14 mouse cellular contexts compared by ENCODE assay signal in genomic region chr8:72659967-72660366, GRCm38 (mm10). TPM values are rescaled to one million over a fixed set of nuclear protein-coding genes. Genes with fewer than 3 reads are reported as not detected.
DNase-seq lines count a peak whose midpoint lies in the region; ATAC-seq and TF ChIP-seq lines count a peak whose summit lies in the region.
"Had no signal": no experiment of that assay in that cellular context is flagged by ENCODE, and none has a peak within 500 bp of the region (broad histone marks: within the 10 kb centered on the region; RNA-seq: fewer than 3 reads in every experiment).

No protein-coding gene starts in this region.

- H3K9me3 ChIP-seq in forebrain, embryonic 14.5 days (replicated peaks; ENCODE audit: control insufficient read depth, low read length): no peaks in the 10 kb centered on the region
- no peaks in the 10 kb centered on the region for H3K9me3 ChIP-seq in forebrain, embryonic 12.5 days
- no peaks in the 10 kb centered on the region for H3K9me3 ChIP-seq in liver, postnatal 0 days (ENCODE audit: low read length)
- H3K9me3 ChIP-seq in liver, embryonic 12.5 days (replicated peaks): no peaks in the 10 kb centered on the region
- no peaks in the 10 kb centered on the region for H3K9me3 ChIP-seq in ES-Bruce4 (replicated peaks; ENCODE audit: control insufficient read depth, insufficient read depth, low read length, poor library complexity, severe bottlenecking)
- no peaks in the 10 kb centered on the region for H3K9me3 ChIP-seq in heart, embryonic 12.5 days (replicated peaks)
- H3K9me3 ChIP-seq: limb, embryonic 15.5 days; midbrain, embryonic 12.5 days had no signal

- peak; percentile 42 for TF ChIP-seq CTCF in liver, postnatal 0 days (IDR thresholded peaks at IDR 0.05; ENCODE audit: low read depth)
- peak; percentile 27 for TF ChIP-seq CTCF in ES-Bruce4 (IDR thresholded peaks at IDR 0.05; ENCODE audit: low read depth, low read length)

- no peak for TF ChIP-seq EP300 in liver, postnatal 0 days (IDR thresholded peaks at IDR 0.05; ENCODE audit: low read depth)
- no peak for TF ChIP-seq EP300 in ES-Bruce4 (IDR thresholded peaks at IDR 0.05; ENCODE audit: insufficient read depth, low read depth, low read length)

- H3K27me3 ChIP-seq in forebrain, embryonic 14.5 days (replicated peaks; ENCODE audit: control insufficient read depth, insufficient read depth, low read length): no peaks in the 10 kb centered on the region
- no peaks in the 10 kb centered on the region for H3K27me3 ChIP-seq in forebrain, embryonic 12.5 days
- no peaks in the 10 kb centered on the region for H3K27me3 ChIP-seq in liver, postnatal 0 days (ENCODE audit: insufficient read depth, low read length)
- no peaks in the 10 kb centered on the region for H3K27me3 ChIP-seq in liver, embryonic 12.5 days (replicated peaks)
- no peaks in the 10 kb centered on the region for H3K27me3 ChIP-seq in ES-Bruce4 (ENCODE audit: control insufficient read depth, insufficient read depth, low read length, poor library complexity, severe bottlenecking)
- no peaks in the 10 kb centered on the region for H3K27me3 ChIP-seq in heart, embryonic 12.5 days (replicated peaks)
- H3K27me3 ChIP-seq: limb, embryonic 15.5 days; midbrain, embryonic 12.5 days had no signal

- no peak overlapping the region for H3K9ac ChIP-seq in forebrain, embryonic 14.5 days (ENCODE audit: low read length)
- H3K9ac ChIP-seq in forebrain, embryonic 12.5 days: no peak overlapping the region
- H3K9ac ChIP-seq in liver, postnatal 0 days (replicated peaks): no peak overlapping the region
- H3K9ac ChIP-seq in liver, embryonic 12.5 days: no peak overlapping the region
- H3K9ac ChIP-seq in ES-Bruce4 (ENCODE audit: low read depth, poor library complexity, severe bottlenecking): no peak overlapping the region
- no peak overlapping the region for H3K9ac ChIP-seq in heart, embryonic 12.5 days
- H3K9ac ChIP-seq: limb, embryonic 15.5 days; midbrain, embryonic 12.5 days had no signal

- H3K4me2 ChIP-seq in forebrain, embryonic 14.5 days (ENCODE audit: low read length): no peak overlapping the region
- H3K4me2 ChIP-seq in forebrain, embryonic 12.5 days: no peak overlapping the region
- H3K4me2 ChIP-seq in liver, postnatal 0 days (ENCODE audit: low read depth, low read length): no peak overlapping the region
- no peak overlapping the region for H3K4me2 ChIP-seq in liver, embryonic 12.5 days
- no peak overlapping the region for H3K4me2 ChIP-seq in heart, embryonic 12.5 days
- H3K4me2 ChIP-seq: limb, embryonic 15.5 days; midbrain, embryonic 12.5 days had no signal

- peak; percentile 5 for DNase-seq in forebrain, embryonic 14.5 days (ENCODE audit: low spot score)
- DNase-seq in liver, postnatal 0 days: no peak
- DNase-seq in gastrocnemius, postnatal 14 days: no peak
- DNase-seq: cerebellum, adult 9-10 months; kidney, postnatal 36 days; lung, postnatal 10 days had no signal

- H3K4me1 ChIP-seq in forebrain, embryonic 14.5 days (ENCODE audit: control insufficient read depth, insufficient read depth, low read length): 0 out of 2 replicates have a peak, but pooled peaks cover 2% of the 10 kb centered on the region
- H3K4me1 ChIP-seq in forebrain, embryonic 12.5 days: peaks cover 12% of the 10 kb centered on the region
- peaks cover 2% of the 10 kb centered on the region; the same call in 1 of the 2 replicates for H3K4me1 ChIP-seq in liver, postnatal 0 days (ENCODE audit: insufficient read depth)
- H3K4me1 ChIP-seq in liver, embryonic 12.5 days: peaks cover 22% of the 10 kb centered on the region
- H3K4me1 ChIP-seq in ES-Bruce4 (ENCODE audit: control insufficient read depth, insufficient read depth, low read length): no peaks in the 10 kb centered on the region
- peaks cover 7% of the 10 kb centered on the region for H3K4me1 ChIP-seq in heart, embryonic 12.5 days (replicated peaks)

- no peak overlapping the region for H3K4me3 ChIP-seq in forebrain, embryonic 14.5 days (ENCODE audit: low read depth, low read length)
- no peak overlapping the region for H3K4me3 ChIP-seq in forebrain, embryonic 12.5 days (replicated peaks)
- H3K4me3 ChIP-seq in liver, postnatal 0 days (ENCODE audit: low read depth, low read length): no peak overlapping the region
- no peak overlapping the region for H3K4me3 ChIP-seq in liver, embryonic 12.5 days
- no peak overlapping the region for H3K4me3 ChIP-seq in ES-Bruce4 (ENCODE audit: low read depth, low read length)
- no peak overlapping the region for H3K4me3 ChIP-seq in heart, embryonic 12.5 days
- H3K4me3 ChIP-seq: limb, embryonic 15.5 days; midbrain, embryonic 12.5 days had no signal

- H3K36me3 ChIP-seq in forebrain, embryonic 14.5 days (ENCODE audit: control insufficient read depth, insufficient read depth, low read length): no peaks in the 10 kb centered on the region
- H3K36me3 ChIP-seq in forebrain, embryonic 12.5 days (replicated peaks): no peaks in the 10 kb centered on the region
- no peaks in the 10 kb centered on the region for H3K36me3 ChIP-seq in liver, postnatal 0 days (replicated peaks; ENCODE audit: insufficient read depth, low read length)
- no peaks in the 10 kb centered on the region for H3K36me3 ChIP-seq in liver, embryonic 12.5 days
- H3K36me3 ChIP-seq in ES-Bruce4 (ENCODE audit: control insufficient read depth, insufficient read depth, low read length, poor library complexity, severe bottlenecking): no peaks in the 10 kb centered on the region
- H3K36me3 ChIP-seq in heart, embryonic 12.5 days: no peaks in the 10 kb centered on the region
- H3K36me3 ChIP-seq: limb, embryonic 15.5 days; midbrain, embryonic 12.5 days had no signal

- TF ChIP-seq POLR2A in ES-Bruce4 (IDR thresholded peaks at IDR 0.05; ENCODE audit: insufficient read depth, low read length): no peak

- no peak for ATAC-seq in forebrain, embryonic 14.5 days
- ATAC-seq in forebrain, embryonic 12.5 days (ENCODE audit: low FRiP score): no peak
- no peak for ATAC-seq in liver, postnatal 0 days
- no peak for ATAC-seq in liver, embryonic 12.5 days
- 0 out of 2 replicates have a peak, but pooled peaks have one; percentile 51 for ATAC-seq in erythroblast, adult 5-6 weeks (replicated peaks; ENCODE audit: low FRiP score, poor library complexity, severe bottlenecking)
- ATAC-seq in heart, embryonic 12.5 days (ENCODE audit: insufficient number of reproducible peaks, low FRiP score): no peak

- H3K27ac ChIP-seq in forebrain, embryonic 14.5 days (ENCODE audit: low read depth, low read length): no peak overlapping the region
- no peak overlapping the region for H3K27ac ChIP-seq in forebrain, embryonic 12.5 days
- H3K27ac ChIP-seq in liver, postnatal 0 days (ENCODE audit: low read depth): no peak overlapping the region
- H3K27ac ChIP-seq in liver, embryonic 12.5 days: no peak overlapping the region
- H3K27ac ChIP-seq in ES-Bruce4 (ENCODE audit: insufficient read depth, low read length): no peak overlapping the region
- H3K27ac ChIP-seq in heart, embryonic 12.5 days (ENCODE audit: poor library complexity, severe bottlenecking): no peak overlapping the region
- H3K27ac ChIP-seq: limb, embryonic 15.5 days; midbrain, embryonic 12.5 days had no signal

- intact Hi-C loops in gastrocnemius, postnatal 14 days (cut with DNase I; ENCODE audit: low total_unique reads): no loop called here

- 100% methylated on average over 2 of the region's 2 CpGs for WGBS in forebrain, embryonic 14.5 days
- 83% methylated on average over 2 of the region's 2 CpGs for WGBS in forebrain, embryonic 12.5 days
- 86% methylated on average over 2 of the region's 2 CpGs for WGBS in liver, postnatal 0 days (ENCODE audit: insufficient replicate concordance)
- 41% methylated on average over 2 of the region's 2 CpGs for WGBS in liver, embryonic 12.5 days (ENCODE audit: insufficient replicate concordance)
- WGBS in heart, embryonic 12.5 days: 84% methylated on average over 2 of the region's 2 CpGs

RNA-seq across cellular contexts. Expression of gene Nwd1, which starts 13.5 kb away (rescaled TPM):
- 0.81 and 1.3 TPM in 2 replicates for polyA plus RNA-seq in forebrain, embryonic 14.5 days (2014; fragmentation: Nextera tagmentation; extraction: Ambion mirVana)
- 0.29 and 0.81 TPM in 2 replicates for polyA plus RNA-seq in forebrain, embryonic 12.5 days (2016; fragmentation: Nextera tagmentation; extraction: Ambion mirVana)
- not detected in 2 replicates for polyA plus RNA-seq in liver, postnatal 0 days (2015; fragmentation: Nextera tagmentation; extraction: Ambion mirVana)
- polyA plus RNA-seq in liver, embryonic 12.5 days (2016; fragmentation: Nextera tagmentation; extraction: Ambion mirVana): 0.01 TPM in 1 of 2 replicates, not detected in the other
- polyA plus RNA-seq in ES-Bruce4 (2011; ENCODE audit: insufficient read depth, insufficient read length, low read depth, missing spikeins): 0.91 and 0.94 TPM in 2 replicates
- total RNA-seq in erythroblast, adult 5-6 weeks (2015; ENCODE audit: low replicate concordance): 0.58 and 0.84 TPM in 2 replicates
- 0.14 and 1.3 TPM in 2 replicates for total RNA-seq in erythroblast, adult 5-6 weeks (2017; ENCODE audit: low replicate concordance)
- 0.13 and 0.15 TPM in 2 replicates for polyA plus RNA-seq in heart, embryonic 12.5 days (2016; fragmentation: Nextera tagmentation; extraction: Ambion mirVana)
- total RNA-seq in gastrocnemius, postnatal 14 days (2021): under 1 TPM; 0.47 to 0.53 TPM
- polyA plus RNA-seq: embryonic facial prominence, embryonic 11.5 days had no signal
